Mouse (Mus musculus) midbrain, postnatal 0 days (tissue): ENCODE measurements at regions not wholly inside any gene's neighbourhood (a gene's known extent, or its start where the extent isn't known, plus 50 kb on each side); places are given as distances from the start of the nearest gene placed in this dataset.

Experiments
- ATAC-seq: fragments of 200-750 bp; cut with Nextera tagmentation; 2 replicates; pipeline ENCODE4 v1.8.0; 2017; ENCODE audit warnings: moderate number of reproducible peaks, mild to moderate bottlenecking, moderate TSS enrichment, moderate library complexity; ENCODE audit not compliant: low FRiP score
- DNase-seq: peaks from one replicate; pipeline ENCODE4 v3.0.0-alpha.2; 2015; ENCODE audit warnings: low spot score
- H3K27ac ChIP-seq: fragments of 300-500 bp; sonication (generic); 2 replicates; pipeline ENCODE4 v1.5.1; 2014; ENCODE audit warnings: low read depth, mild to moderate bottlenecking, low read length, mixed read lengths
- H3K27me3 ChIP-seq: fragments of 300-500 bp; sonication (generic); 2 replicates; pipeline ENCODE4 v1.6.1; 2014; ENCODE audit warnings: low read length, control low read depth, mixed read lengths; ENCODE audit not compliant: insufficient read depth
- H3K36me3 ChIP-seq: fragments of 300-500 bp; sonication (generic); 2 replicates; pipeline ENCODE4 v1.6.1; 2014; ENCODE audit warnings: low read length, control low read depth, mixed read lengths; ENCODE audit not compliant: insufficient read depth
- H3K4me1 ChIP-seq: fragments of 300-500 bp; sonication (generic); 2 replicates; pipeline ENCODE4 v1.6.1; 2014; ENCODE audit warnings: mild to moderate bottlenecking, control low read depth, antibody characterized with exemption, low read length, mixed read lengths; ENCODE audit not compliant: insufficient read depth
- H3K4me2 ChIP-seq: fragments of 300-500 bp; sonication (generic); 2 replicates; pipeline ENCODE4 v1.6.1; 2014; ENCODE audit warnings: low read depth, mild to moderate bottlenecking, low read length, mixed read lengths; ENCODE audit not compliant: poor library complexity, severe bottlenecking
- H3K4me3 ChIP-seq: fragments of 300-500 bp; sonication (generic); 2 replicates; pipeline ENCODE4 v1.5.1; 2014; ENCODE audit warnings: low read depth, mild to moderate bottlenecking, low read length, moderate library complexity
- H3K9ac ChIP-seq: fragments of 300-500 bp; sonication (generic); replicated peaks from 2 replicates; pipeline ENCODE4 v1.6.1; 2014; ENCODE audit warnings: mild to moderate bottlenecking, low read length, moderate library complexity, mixed read lengths; ENCODE audit not compliant: poor library complexity, severe bottlenecking
- H3K9me3 ChIP-seq: fragments of 300-500 bp; sonication (generic); 2 replicates; pipeline ENCODE4 v1.6.1; 2016; ENCODE audit warnings: low read length, control low read depth
- CTCF ChIP-seq: IDR thresholded peaks from 2 replicates; pipeline ENCODE4 v1.5.1; 2016; ENCODE audit warnings: antibody characterized with exemption, mild to moderate bottlenecking
- WGBS: fragments of 180-500 bp; shearing (Covaris S2); extraction: QIAGEN DNeasy Blood & Tissue Kit; methylation state at CpG from one replicate; pipeline ENCODE4 v1.1.7; 2014; 5-methylcytosine and 5-hydroxymethylcytosine counted together

DNA sequence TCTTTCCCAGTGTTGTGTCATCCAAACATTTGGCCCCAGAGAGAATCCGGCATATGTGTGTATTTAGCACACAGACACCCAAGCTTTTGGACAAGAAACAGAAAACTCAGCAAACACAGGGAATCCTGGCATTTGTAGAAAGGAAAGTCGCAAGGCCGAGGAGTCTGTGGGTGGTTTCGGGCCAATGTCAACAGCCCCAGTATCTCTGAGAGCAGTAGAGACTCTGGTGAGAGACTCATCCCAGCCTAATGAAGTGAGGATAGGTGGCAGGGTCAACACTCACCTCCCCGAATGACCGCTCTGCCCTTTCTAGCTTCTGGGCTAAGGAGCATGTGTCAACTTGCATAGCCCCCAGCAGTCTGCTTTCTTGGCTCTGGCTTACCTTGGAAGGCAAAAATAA lies 52.9 kb upstream of the Fam180a start:
- H3K27me3 ChIP-seq, result no peaks in the 10 kb centered on the region
- no peak for TF ChIP-seq CTCF
- H3K9ac ChIP-seq, result no peak overlapping the region
- no peaks in the 10 kb centered on the region for H3K36me3 ChIP-seq
- no peak overlapping the region for H3K4me2 ChIP-seq
- H3K4me3 ChIP-seq, result no peak overlapping the region
- H3K4me1 ChIP-seq, result no peaks in the 10 kb centered on the region
- no peak for DNase-seq
- ATAC-seq, result no peak
- H3K27ac ChIP-seq, result no peak overlapping the region
- WGBS, result 89% methylated on average over 6 of the region's 6 CpGs
- H3K9me3 ChIP-seq, result no peaks in the 10 kb centered on the region

DNA sequence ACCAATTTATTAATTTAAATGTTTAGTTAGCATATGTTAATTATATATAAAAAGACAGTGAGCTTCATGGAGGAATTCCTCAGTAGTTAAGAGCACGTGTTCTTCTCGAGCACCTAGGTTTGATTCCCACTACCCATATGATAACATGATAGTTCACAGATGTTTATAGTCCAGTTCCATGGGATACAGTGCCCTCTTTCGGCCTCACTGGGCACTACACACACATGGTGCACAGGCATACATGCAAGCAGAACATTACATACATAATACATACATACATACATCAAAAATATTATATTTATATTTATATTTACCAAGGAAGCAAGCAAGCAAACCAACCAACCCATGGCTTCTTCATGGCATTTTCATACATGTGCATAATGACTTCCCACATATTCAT lies 51.6 kb upstream of the Fam180a start:
- WGBS, result 90% methylated on average over 3 of the region's 3 CpGs

GRCm38 (mm10) chr6:35376526-35376925 lies 50.6 kb upstream of the Fam180a start:
- WGBS, result 79% methylated on average over 9 of the region's 9 CpGs

More for the DNA sequence above, 51.6 kb upstream of the Fam180a start:
- Histone ChIP-seq H3K9ac (no peak overlapping the region), H3K9me3 (no peaks in the 10 kb centered on the region), H3K4me3 (no peak overlapping the region), H3K27ac (no peak overlapping the region), H3K4me1 (no peaks in the 10 kb centered on the region), H3K36me3 (no peaks in the 10 kb centered on the region), H3K27me3 (no peaks in the 10 kb centered on the region), H3K4me2 (no peak overlapping the region)
- TF ChIP-seq CTCF, result no peak; the same call in 1 of the 2 replicates
- DNase-seq (no peak), ATAC-seq (no peak)

More at GRCm38 (mm10) chr6:35376526-35376925, 50.6 kb upstream of the Fam180a start:
- H3K36me3 ChIP-seq, result no peaks in the 10 kb centered on the region
- H3K9ac ChIP-seq, result no peak overlapping the region
- no peak for ATAC-seq
- no peak for TF ChIP-seq CTCF
- H3K4me2 ChIP-seq, result no peak overlapping the region
- no peak overlapping the region for H3K4me3 ChIP-seq
- H3K27me3 ChIP-seq, result no peaks in the 10 kb centered on the region
- H3K4me1 ChIP-seq, result no peaks in the 10 kb centered on the region
- H3K9me3 ChIP-seq, result no peaks in the 10 kb centered on the region
- no peak for DNase-seq
- H3K27ac ChIP-seq, result no peak overlapping the region
